In the genomic region with DNA sequence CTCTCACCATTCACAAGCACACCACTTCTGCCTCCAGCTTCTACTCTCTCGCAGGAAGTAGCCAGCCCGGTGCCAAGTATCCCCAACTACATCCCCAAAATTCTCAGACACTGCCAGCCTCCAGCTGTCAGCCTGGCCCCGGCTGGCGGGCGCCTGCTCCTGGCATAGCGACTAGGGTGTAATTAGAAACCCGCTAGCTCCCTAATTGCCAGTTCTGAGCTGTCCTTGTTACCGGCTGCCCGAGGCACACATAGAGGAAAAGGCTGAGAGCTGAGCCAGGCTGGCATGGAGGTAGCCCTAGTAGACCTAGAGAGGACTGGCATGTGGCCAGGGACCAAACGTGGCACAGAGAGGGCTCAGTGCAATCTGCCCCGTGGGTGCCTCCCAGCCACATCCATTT, we compare ENCODE assay signal across 10 mouse cellular contexts. TPM values are rescaled to one million over a fixed set of nuclear protein-coding genes. Genes with fewer than 3 reads are reported as not detected.
DNase-seq lines count a peak whose midpoint lies in the region; ATAC-seq and TF ChIP-seq lines count a peak whose summit lies in the region.
"Had no signal": no experiment of that assay in that cellular context is flagged by ENCODE, and none has a peak within 500 bp of the region (broad histone marks: within the 10 kb centered on the region; RNA-seq: fewer than 3 reads in every experiment).

No protein-coding gene starts in this region.

- no peak overlapping the region for H3K9ac ChIP-seq in hindbrain, postnatal 0 days (replicated peaks; ENCODE audit: low read length)
- no peak overlapping the region for H3K9ac ChIP-seq in heart, embryonic 11.5 days (ENCODE audit: low read depth, low read length)
- H3K9ac ChIP-seq: limb, embryonic 13.5 days had no signal

- H3K36me3 ChIP-seq in hindbrain, postnatal 0 days (ENCODE audit: insufficient read depth, low read length) = no peaks in the 10 kb centered on the region
- no peaks in the 10 kb centered on the region for H3K36me3 ChIP-seq in heart, embryonic 11.5 days (ENCODE audit: control insufficient read depth, insufficient read depth, low read length)
- H3K36me3 ChIP-seq: G1E; limb, embryonic 13.5 days had no signal

- no peaks in the 10 kb centered on the region for H3K27me3 ChIP-seq in hindbrain, postnatal 0 days (ENCODE audit: insufficient read depth, low read length)
- H3K27me3 ChIP-seq in heart, embryonic 11.5 days (ENCODE audit: control insufficient read depth, insufficient read depth, low read length) = no peaks in the 10 kb centered on the region
- H3K27me3 ChIP-seq: limb, embryonic 13.5 days had no signal

- no peaks in the 10 kb centered on the region for H3K4me1 ChIP-seq in hindbrain, postnatal 0 days (ENCODE audit: insufficient read depth, low read length)
- peaks cover 20% of the 10 kb centered on the region for H3K4me1 ChIP-seq in olfactory bulb, adult 2 months (ENCODE audit: control insufficient read depth, insufficient read depth, low read length)
- no peaks in the 10 kb centered on the region for H3K4me1 ChIP-seq in heart, embryonic 11.5 days (ENCODE audit: control insufficient read depth, insufficient read depth, low read length)
- H3K4me1 ChIP-seq: limb, embryonic 13.5 days had no signal

- TF ChIP-seq POLR2A in olfactory bulb, adult 2 months (IDR thresholded peaks at IDR 0.05; ENCODE audit: insufficient read depth, low read depth, low read length) = no peak

- peak overlapping the region; percentile 2; the same call in 1 of the 2 replicates for H3K4me2 ChIP-seq in hindbrain, postnatal 0 days (ENCODE audit: low read depth, low read length)
- H3K4me2 ChIP-seq in heart, embryonic 11.5 days = no peak overlapping the region
- H3K4me2 ChIP-seq: limb, embryonic 13.5 days had no signal

- H3K4me3 ChIP-seq in hindbrain, postnatal 0 days (ENCODE audit: low read length) = no peak overlapping the region
- H3K4me3 ChIP-seq in olfactory bulb, adult 2 months (ENCODE audit: insufficient read depth, low read depth, low read length) = no peak overlapping the region
- H3K4me3 ChIP-seq in heart, embryonic 11.5 days (ENCODE audit: low read depth, low read length) = no peak overlapping the region
- H3K4me3 ChIP-seq: limb, embryonic 13.5 days had no signal

- DNase-seq in kidney, postnatal 14 days = peak; percentile 33
- DNase-seq in kidney, postnatal 4 days = no peak
- DNase-seq in cerebellum, postnatal 14 days = peak; percentile 80 to 85
- peak; percentile 79 for DNase-seq in hindbrain, postnatal 0 days (ENCODE audit: low spot score)
- no peak for DNase-seq in heart, adult 8-10 months (ENCODE audit: low spot score)
- DNase-seq in urinary bladder, postnatal 36 days (ENCODE audit: low spot score in 2 of 2) = no peak

- WGBS in hindbrain, postnatal 0 days = 40% methylated on average over 11 of the region's 11 CpGs
- WGBS in olfactory bulb, adult 2 months = 8% methylated on average over 11 of the region's 11 CpGs
- 79% methylated on average over 11 of the region's 11 CpGs for WGBS in heart, embryonic 11.5 days (ENCODE audit: insufficient replicate concordance)

- peak; percentile 92 for ATAC-seq in hindbrain, postnatal 0 days
- no peak for ATAC-seq in heart, embryonic 11.5 days (replicated peaks; ENCODE audit: insufficient number of reproducible peaks, low FRiP score, low TSS enrichment)

- no peaks in the 10 kb centered on the region for H3K9me3 ChIP-seq in hindbrain, postnatal 0 days (ENCODE audit: low read length)
- H3K9me3 ChIP-seq in heart, embryonic 11.5 days (replicated peaks; ENCODE audit: control insufficient read depth, low read length) = peaks cover 4% of the 10 kb centered on the region; the same call in 1 of the 2 replicates

- TF ChIP-seq CTCF in hindbrain, postnatal 0 days (IDR thresholded peaks at IDR 0.05; ENCODE audit: low read depth) = no peak
- TF ChIP-seq CTCF in olfactory bulb, adult 2 months (IDR thresholded peaks at IDR 0.05; ENCODE audit: insufficient read depth, low read depth, low read length) = no peak

- no peak overlapping the region for H3K27ac ChIP-seq in hindbrain, postnatal 0 days
- H3K27ac ChIP-seq in olfactory bulb, adult 2 months (ENCODE audit: insufficient read depth, low read depth, low read length) = peak overlapping the region; percentile 22; the same call in 1 of the 2 replicates
- no peak overlapping the region for H3K27ac ChIP-seq in heart, embryonic 11.5 days (ENCODE audit: low read depth, low read length)
- H3K27ac ChIP-seq: limb, embryonic 13.5 days had no signal

RNA-seq across cellular contexts. Expression of a gene that starts 8.1 kb away (rescaled TPM):
- total RNA-seq in hindbrain, postnatal 0 days (2014; rRNA removed) = 0.05 TPM in 1 of 2 replicates, not detected in the other
- polyA plus RNA-seq in hindbrain, postnatal 0 days (2015; fragmentation: Nextera tagmentation; extraction: Ambion mirVana) = not detected in 2 replicates
- not detected in 2 replicates for polyA plus RNA-seq in olfactory bulb, adult 2 months (2012; ENCODE audit: insufficient read depth, insufficient read length, low replicate concordance, missing spikeins)
- not detected for total RNA-seq in heart, adult 8-10 months (2022)
- 2.4 and 5.4 TPM in 2 replicates for polyA plus RNA-seq in heart, embryonic 11.5 days (2014; fragmentation: Nextera tagmentation; extraction: Ambion mirVana)

RNA-seq across cellular contexts. Expression of a gene that starts 8.8 kb away (rescaled TPM):
- total RNA-seq in hindbrain, postnatal 0 days (2014; rRNA removed) = 56.6 and 57.6 TPM in 2 replicates
- polyA plus RNA-seq in hindbrain, postnatal 0 days (2015; fragmentation: Nextera tagmentation; extraction: Ambion mirVana) = 41.5 and 47.1 TPM in 2 replicates
- polyA plus RNA-seq in olfactory bulb, adult 2 months (2012; ENCODE audit: insufficient read depth, insufficient read length, low replicate concordance, missing spikeins) = not detected in 2 replicates
- total RNA-seq in heart, adult 8-10 months (2022) = 10 to 100 TPM; 13.2 to 18.3 (median 16.8) TPM
- 50.9 and 55.1 TPM in 2 replicates for polyA plus RNA-seq in heart, embryonic 11.5 days (2014; fragmentation: Nextera tagmentation; extraction: Ambion mirVana)
- polyA plus RNA-seq: G1E had no signal

RNA-seq across cellular contexts. Expression of a gene that starts 23.2 kb away (rescaled TPM):
- 19.4 and 20.4 TPM in 2 replicates for total RNA-seq in hindbrain, postnatal 0 days (2014; rRNA removed)
- polyA plus RNA-seq in hindbrain, postnatal 0 days (2015; fragmentation: Nextera tagmentation; extraction: Ambion mirVana) = 3.9 and 4.1 TPM in 2 replicates
- polyA plus RNA-seq in olfactory bulb, adult 2 months (2012; ENCODE audit: insufficient read depth, insufficient read length, low replicate concordance, missing spikeins) = not detected in 2 replicates
- 10 to 100 TPM in 1 of 4 experiments, 1 to 10 TPM in 3; 7.9 to 10.1 (median 8.8) TPM for total RNA-seq in heart, adult 8-10 months (2022)
- polyA plus RNA-seq in heart, embryonic 11.5 days (2014; fragmentation: Nextera tagmentation; extraction: Ambion mirVana) = 3.6 and 4.0 TPM in 2 replicates

RNA-seq across cellular contexts. Expression of a gene that starts 30.2 kb away (rescaled TPM):
- total RNA-seq in hindbrain, postnatal 0 days (2014; rRNA removed) = 1.0 and 3.4 TPM in 2 replicates
- 1.5 and 1.6 TPM in 2 replicates for polyA plus RNA-seq in hindbrain, postnatal 0 days (2015; fragmentation: Nextera tagmentation; extraction: Ambion mirVana)
- not detected in 2 replicates for polyA plus RNA-seq in olfactory bulb, adult 2 months (2012; ENCODE audit: insufficient read depth, insufficient read length, low replicate concordance, missing spikeins)
- total RNA-seq in heart, adult 8-10 months (2022) = 1 to 10 TPM; 2.8 to 5.1 (median 4.0) TPM
- polyA plus RNA-seq in heart, embryonic 11.5 days (2014; fragmentation: Nextera tagmentation; extraction: Ambion mirVana) = 14.4 and 16.1 TPM in 2 replicates
- polyA plus RNA-seq: G1E had no signal

RNA-seq across cellular contexts. Expression of a gene that starts 55.3 kb away (rescaled TPM):
- 118 and 126 TPM in 2 replicates for total RNA-seq in hindbrain, postnatal 0 days (2014; rRNA removed)
- polyA plus RNA-seq in hindbrain, postnatal 0 days (2015; fragmentation: Nextera tagmentation; extraction: Ambion mirVana) = 25.9 and 29.4 TPM in 2 replicates
- polyA plus RNA-seq in olfactory bulb, adult 2 months (2012; ENCODE audit: insufficient read depth, insufficient read length, low replicate concordance, missing spikeins) = 102 and 148 TPM in 2 replicates
- 10 to 100 TPM; 92.4 to 99.5 (median 94.6) TPM for total RNA-seq in heart, adult 8-10 months (2022)
- polyA plus RNA-seq in heart, embryonic 11.5 days (2014; fragmentation: Nextera tagmentation; extraction: Ambion mirVana) = 56.1 and 62.1 TPM in 2 replicates

Comparison
In these comparisons a context has a peak if more than half of its experiments do, and no peak if none do; other contexts are left out.
1. DNase-seq: peak in kidney, postnatal 14 days (single experiment), cerebellum, postnatal 14 days (2 of 2) and hindbrain, postnatal 0 days (single experiment); none in kidney, postnatal 4 days (0 of 2), heart, adult 8-10 months (single experiment) and urinary bladder, postnatal 36 days (0 of 2).
2. RNA of a gene that starts 8.8 kb away (polyA plus RNA-seq): 50.9 to 55.1 TPM in heart, embryonic 11.5 days and 41.5 to 47.1 TPM in hindbrain, postnatal 0 days; not detected in olfactory bulb, adult 2 months; every median in the first group is over 10 times any median in the second.